Mouse (Mus musculus) CH12F3 (cell line): ENCODE data around the gene Prrt3.

ENCODE experiments used
- in situ Hi-C: fragments of 300-500 bp; cut with MboI; formaldehyde crosslinking; loops from 2 replicates; pipeline ENCODE4 v1.14.3; 2020; ENCODE audit warnings: low sequenced_read_pairs

Prrt3 gene

DNA sequence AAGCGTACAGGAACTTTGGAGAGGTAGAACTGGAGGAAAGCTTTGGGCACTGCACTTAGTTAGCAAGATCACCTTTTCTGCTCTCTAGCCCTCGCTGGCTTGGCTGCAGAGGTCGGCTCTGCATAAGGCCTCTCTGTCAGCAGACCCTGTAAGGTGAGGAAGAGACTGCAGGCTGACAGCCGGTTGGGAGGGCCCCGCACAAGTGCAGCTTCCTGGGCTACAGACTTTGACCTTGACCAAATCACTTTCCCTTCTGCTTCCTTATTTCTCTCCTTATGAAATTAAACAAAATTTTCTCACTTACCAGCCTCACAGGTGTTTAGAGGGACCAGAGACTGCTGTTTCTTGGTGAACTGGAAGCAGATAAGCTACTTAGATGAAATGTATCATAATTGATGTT is 46.7 kb downstream of the Prrt3 start:
- in situ Hi-C loops, result no loop called here

DNA sequence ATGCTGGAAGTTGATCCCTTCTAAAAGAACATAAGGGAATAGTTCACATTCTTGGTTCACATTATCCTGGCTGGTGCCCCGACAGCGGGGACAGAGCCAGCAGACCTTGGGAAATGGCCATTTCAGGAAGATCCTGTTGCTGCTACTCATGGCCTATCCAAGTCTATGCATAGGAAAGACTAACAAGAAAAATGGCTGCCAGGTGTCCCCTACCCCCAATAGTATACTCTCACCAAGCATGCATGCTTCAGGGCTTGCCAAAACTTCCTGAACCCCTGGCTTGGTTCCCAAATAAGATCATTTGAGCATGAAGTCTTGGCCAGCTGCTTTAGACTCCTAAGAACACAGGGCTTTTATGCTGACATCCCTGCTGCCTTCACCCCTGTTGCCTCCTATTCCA is 49.9 kb downstream of the Prrt3 start:
- in situ Hi-C loops, result no loop called here

DNA sequence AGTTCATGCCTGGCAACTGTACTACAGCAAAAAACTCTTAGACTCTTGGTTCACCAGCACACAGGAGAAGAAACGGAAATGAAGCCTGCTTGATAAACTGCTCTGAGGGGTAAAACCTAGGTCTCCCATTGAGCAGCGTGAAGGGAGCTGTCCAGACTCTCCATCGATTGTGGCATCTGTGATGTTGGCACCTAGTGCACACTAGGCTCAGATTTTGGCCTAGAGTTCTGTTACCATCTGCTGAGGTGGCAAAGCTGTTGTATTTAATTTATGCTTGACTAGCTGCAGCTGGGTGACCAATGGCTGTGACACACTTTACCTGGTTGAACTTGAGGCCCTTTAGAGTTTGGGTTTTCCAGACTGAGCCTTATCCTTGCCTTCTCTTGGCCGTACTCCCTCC is 54.1 kb downstream of the Prrt3 start:
- in situ Hi-C loops, result no loop called here

DNA sequence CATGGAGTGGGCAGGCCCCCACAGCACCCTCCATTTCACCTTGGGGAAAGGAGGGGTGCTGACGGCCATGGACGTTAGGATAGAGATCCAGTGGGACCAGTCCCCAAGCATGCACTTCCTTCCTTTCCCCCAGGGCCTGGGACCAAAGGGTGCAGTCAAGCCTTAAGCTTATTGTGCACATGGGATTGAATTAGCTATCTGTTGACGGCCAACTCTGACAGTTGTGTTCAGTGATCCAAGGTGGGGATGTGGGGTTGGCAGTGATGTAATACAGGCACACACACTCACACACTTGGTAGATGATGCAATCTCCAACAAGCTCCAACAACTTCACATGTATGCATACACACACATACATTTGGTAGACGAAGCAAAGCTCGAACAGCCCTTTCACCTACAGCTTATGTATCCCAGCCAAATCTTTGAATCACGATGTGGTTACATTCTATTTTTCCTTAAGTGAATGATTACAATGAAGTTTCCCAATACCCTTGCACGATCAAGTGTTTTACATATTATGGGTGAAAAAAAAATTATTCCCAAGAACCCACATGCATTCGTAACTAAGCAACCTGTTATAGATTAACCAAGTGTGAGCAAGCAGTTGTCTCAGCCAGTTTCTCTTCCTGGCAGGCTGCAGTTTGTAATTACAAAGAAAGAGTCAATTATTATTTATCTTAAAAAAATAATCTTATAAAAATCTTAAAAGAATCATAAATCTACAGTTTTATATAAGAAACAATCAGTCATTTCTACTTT is 57.3 kb downstream of the Prrt3 start:
- in situ Hi-C loops, result no loop called here
